Mouse (Mus musculus) bone marrow, adult 2 months (tissue): ENCODE data around the gene Chrm4. TPM values are rescaled to one million over a fixed set of nuclear protein-coding genes. Genes with fewer than 3 reads are reported as not detected.

Experiments used
- H3K27ac ChIP-seq: fragments of 200-500 bp; 2 replicates; pipeline ENCODE4 v1.5.1; 2012; ENCODE audit warnings: low read depth, mild to moderate bottlenecking, control low read depth, inconsistent platforms, low read length; ENCODE audit not compliant: control insufficient read depth, poor library complexity, insufficient read depth
- H3K4me1 ChIP-seq: fragments of 200-500 bp; 2 replicates; pipeline ENCODE4 v1.6.1; 2011; ENCODE audit warnings: low read length; ENCODE audit not compliant: control insufficient read depth, insufficient read depth
- H3K4me3 ChIP-seq: fragments of 200-500 bp; replicated peaks from 2 replicates; pipeline ENCODE3; 2011; ENCODE audit warnings: mild to moderate bottlenecking, low read depth, low read length, control low read depth; ENCODE audit not compliant: control insufficient read depth
- CTCF ChIP-seq: fragments of 200-500 bp; IDR thresholded peaks from 2 replicates; pipeline ENCODE4 v1.5.1; 2011; ENCODE audit warnings: low read length, control low read depth; ENCODE audit not compliant: control insufficient read depth, insufficient read depth
- POLR2A ChIP-seq: fragments of 200-500 bp; IDR thresholded peaks from 2 replicates; pipeline ENCODE4 v1.6.1; 2011; ENCODE audit warnings: low read depth, mild to moderate bottlenecking, control low read depth, low read length, borderline replicate concordance; ENCODE audit not compliant: control insufficient read depth
- WGBS: fragments of 180-500 bp; shearing (Covaris S2); methylation state at CpG from one replicate; pipeline ENCODE4 v1.1.7; 2018; 5-methylcytosine and 5-hydroxymethylcytosine counted together
- polyA plus RNA-seq: library from polyadenylated mRNA; stranded (reverse); fragments of >200 nt; gene quantifications from 2 replicates; pipeline ENCODE4 v1.2.4, GENCODE M21; 2011; ENCODE audit warnings: low replicate concordance; ENCODE audit not compliant: missing spikeins, insufficient read depth, insufficient read length

The Chrm4 gene
- polyA plus RNA-seq, 1 experiment = not detected

- no peak for TF ChIP-seq POLR2A
- TF ChIP-seq CTCF = no peak
- 84% methylated on average over 8 of the region's 8 CpGs for WGBS
- no peak overlapping the region for H3K27ac ChIP-seq
- no peaks in the 10 kb centered on the region for H3K4me1 ChIP-seq
- H3K4me3 ChIP-seq = no peak overlapping the region
Observed at GRCm38 (mm10) chr2:91900431-91900830, 26.6 kb upstream of the Chrm4 start.

GRCm38 (mm10) chr2:91902336-91902735 lies 24.7 kb upstream of the Chrm4 start:
- WGBS = 80% methylated on average over 5 of the region's 5 CpGs
- TF ChIP-seq POLR2A = no peak
- TF ChIP-seq CTCF = no peak
- Histone ChIP-seq H3K27ac (no peak overlapping the region), H3K4me1 (no peaks in the 10 kb centered on the region), H3K4me3 (no peak overlapping the region)

DNA sequence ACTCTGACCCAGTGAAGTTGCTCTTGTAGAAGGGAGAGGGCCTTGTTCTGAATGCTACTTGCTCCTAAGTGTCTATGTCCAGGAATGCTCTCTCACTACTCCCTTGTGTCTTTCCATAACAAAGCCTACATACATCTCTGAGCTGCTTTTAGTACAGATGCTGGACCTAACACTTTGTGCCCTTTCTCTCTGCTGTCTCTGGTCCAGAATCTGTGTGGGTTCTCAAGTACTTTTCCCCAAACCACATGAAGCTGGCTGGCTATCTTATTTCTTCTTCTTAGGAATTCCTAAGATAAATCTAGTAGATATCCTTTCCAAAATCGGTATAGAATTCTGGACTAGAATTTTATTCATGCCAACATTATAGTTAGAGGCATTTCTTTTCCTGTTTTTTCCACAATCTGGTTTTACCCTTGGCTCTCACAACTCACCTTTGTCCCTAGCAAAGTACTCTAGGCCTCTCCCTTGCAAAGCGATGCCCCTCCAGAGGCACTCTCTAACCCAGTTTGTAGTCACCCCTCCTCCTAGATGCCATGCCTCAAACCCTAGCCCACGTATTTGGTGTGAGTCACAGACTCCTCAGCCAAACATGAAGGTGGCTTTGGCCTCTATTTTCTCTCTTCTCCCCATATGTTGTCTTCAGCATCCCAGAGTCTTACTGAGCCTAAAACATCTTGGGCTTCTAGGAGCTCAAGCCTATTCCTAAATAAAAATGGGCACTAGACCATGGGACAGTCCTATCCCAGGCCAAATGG lies 23.7 kb upstream of the Chrm4 start:
- Histone ChIP-seq H3K4me3 (no peak overlapping the region), H3K4me1 (no peaks in the 10 kb centered on the region), H3K27ac (no peak overlapping the region)
- 92% methylated on average over 3 of the region's 3 CpGs for WGBS
- no peak for TF ChIP-seq POLR2A

GRCm38 (mm10) chr2:91904618-91905307 lies 22.3 kb upstream of the Chrm4 start:
- H3K4me3 ChIP-seq = no peak overlapping the region
- no peak for TF ChIP-seq POLR2A
- no peak overlapping the region for H3K27ac ChIP-seq
- WGBS = 77% methylated on average over 5 of the region's 5 CpGs
- H3K4me1 ChIP-seq = no peaks in the 10 kb centered on the region

GRCm38 (mm10) chr2:91906141-91906540 lies 20.9 kb upstream of the Chrm4 start:
- 89% methylated on average over 2 of the region's 2 CpGs for WGBS
- no peak overlapping the region for H3K27ac ChIP-seq
- TF ChIP-seq CTCF (no peak), POLR2A (no peak)
- H3K4me1 ChIP-seq = no peaks in the 10 kb centered on the region
- no peak overlapping the region for H3K4me3 ChIP-seq

GRCm38 (mm10) chr2:91912616-91913015 lies 14.4 kb upstream of the Chrm4 start:
- no peaks in the 10 kb centered on the region for H3K4me1 ChIP-seq
- H3K4me3 ChIP-seq = no peak overlapping the region
- TF ChIP-seq CTCF = no peak
- no peak for TF ChIP-seq POLR2A
- no peak overlapping the region for H3K27ac ChIP-seq
- WGBS = 62% methylated on average over 3 of the region's 3 CpGs

DNA sequence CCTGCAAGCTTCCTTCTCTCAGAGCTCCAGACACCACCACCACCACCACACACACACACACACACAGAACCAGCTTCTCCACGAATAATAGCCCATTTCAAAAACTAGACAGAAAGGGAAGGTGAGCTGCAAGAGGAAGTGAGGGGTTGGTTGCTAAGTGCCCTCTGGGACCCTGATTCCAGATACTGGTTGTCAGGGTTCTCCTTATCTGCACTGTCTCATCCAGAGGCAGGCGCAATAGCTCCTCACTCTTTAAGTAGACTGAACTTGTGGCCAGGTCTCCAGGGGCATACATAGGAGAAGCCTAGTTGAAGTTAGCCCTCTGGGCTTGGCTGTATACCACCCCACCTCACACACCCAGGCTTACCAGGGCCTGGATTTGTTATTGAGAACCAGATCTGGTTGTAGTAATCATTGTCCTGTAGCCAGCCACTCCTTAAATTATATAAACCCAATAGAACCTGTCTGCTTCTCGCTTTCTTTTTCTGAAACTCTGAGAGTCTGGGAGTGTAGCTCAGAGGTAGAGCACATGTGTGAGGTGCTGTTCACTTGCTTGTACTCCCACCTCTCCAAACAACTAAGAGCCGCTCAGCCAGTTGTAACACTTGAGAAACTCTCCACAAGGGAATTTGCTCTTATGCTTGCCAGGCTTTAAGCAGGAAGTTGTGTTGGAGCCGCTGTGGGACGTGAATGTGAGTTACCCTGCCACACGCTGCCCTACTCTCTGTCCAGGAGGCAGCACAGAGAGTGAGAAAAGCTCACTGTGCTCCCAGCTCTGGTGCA lies 13.5 kb upstream of the Chrm4 start:
- Histone ChIP-seq H3K27ac (no peak overlapping the region), H3K4me1 (no peaks in the 10 kb centered on the region), H3K4me3 (no peak overlapping the region)
- WGBS = 69% methylated on average over 7 of the region's 7 CpGs
- TF ChIP-seq POLR2A (no peak), CTCF (no peak)

- Histone ChIP-seq H3K4me1 (no peaks in the 10 kb centered on the region), H3K27ac (no peak overlapping the region), H3K4me3 (no peak overlapping the region)
- TF ChIP-seq POLR2A (no peak), CTCF (no peak)
- 62% methylated on average over 7 of the region's 7 CpGs for WGBS
Observed at GRCm38 (mm10) chr2:91916346-91916977, 10.6 kb upstream of the Chrm4 start.
